In genomic region chr12:85581261-85582066, GRCm38 (mm10) we compare ENCODE assay signal across 15 mouse cellular contexts. TPM values are rescaled to one million over a fixed set of nuclear protein-coding genes. Genes with fewer than 3 reads are reported as not detected.
DNase-seq lines count a peak whose midpoint lies in the region; ATAC-seq and TF ChIP-seq lines count a peak whose summit lies in the region.
"Had no signal": no experiment of that assay in that cellular context is flagged by ENCODE, and none has a peak within 500 bp of the region (broad histone marks: within the 10 kb centered on the region; RNA-seq: fewer than 3 reads in every experiment).

No protein-coding gene starts in this region.

- no peak overlapping the region for H3K4me3 ChIP-seq in heart, embryonic 15.5 days
- no peak overlapping the region for H3K4me3 ChIP-seq in forebrain, embryonic 13.5 days
- H3K4me3 ChIP-seq in hindbrain, embryonic 14.5 days (replicated peaks; ENCODE audit: low read length): no peak overlapping the region; the same call in 1 of the 2 replicates
- no peak overlapping the region for H3K4me3 ChIP-seq in neural tube, embryonic 12.5 days
- no peak overlapping the region for H3K4me3 ChIP-seq in thymus, adult 2 months (ENCODE audit: control insufficient read depth, insufficient read depth, low read length)

- no peak overlapping the region for H3K9ac ChIP-seq in heart, embryonic 15.5 days
- H3K9ac ChIP-seq in forebrain, embryonic 13.5 days: peak overlapping the region; percentile 54; the same call in 1 of the 2 replicates
- H3K9ac ChIP-seq in hindbrain, embryonic 14.5 days: peak overlapping the region; percentile 18; the same call in 1 of the 2 replicates
- H3K9ac ChIP-seq in neural tube, embryonic 12.5 days: 0 out of 2 replicates have a peak overlapping the region, but pooled peaks have one; percentile 10

- no peaks in the 10 kb centered on the region for H3K9me3 ChIP-seq in heart, embryonic 15.5 days (replicated peaks)
- H3K9me3 ChIP-seq in forebrain, embryonic 13.5 days (replicated peaks): no peaks in the 10 kb centered on the region
- H3K9me3 ChIP-seq in hindbrain, embryonic 14.5 days (ENCODE audit: control insufficient read depth, low read length): no peaks in the 10 kb centered on the region
- H3K9me3 ChIP-seq in neural tube, embryonic 12.5 days: no peaks in the 10 kb centered on the region

- H3K4me1 ChIP-seq in heart, embryonic 15.5 days (replicated peaks): peaks cover 13% of the 10 kb centered on the region
- peaks cover 14% of the 10 kb centered on the region for H3K4me1 ChIP-seq in forebrain, embryonic 13.5 days
- H3K4me1 ChIP-seq in hindbrain, embryonic 14.5 days (replicated peaks; ENCODE audit: control insufficient read depth, insufficient read depth, low read length): peaks cover 20% of the 10 kb centered on the region
- H3K4me1 ChIP-seq in neural tube, embryonic 12.5 days: peaks cover 19% of the 10 kb centered on the region
- H3K4me1 ChIP-seq in thymus, adult 2 months (replicated peaks; ENCODE audit: control insufficient read depth, insufficient read depth, low read length): no peaks in the 10 kb centered on the region

- intact Hi-C loops in heart, postnatal 36 days (cut with DNase I): no loop called here

- DNase-seq in heart, postnatal 36 days: no peak
- DNase-seq in hindbrain, embryonic 14.5 days (ENCODE audit: low spot score): peak; percentile 56
- DNase-seq in thymus, adult 2 months: no peak
- no peak for DNase-seq in layer of hippocampus, adult 9-10 months (ENCODE audit: low spot score)
- DNase-seq: adrenal gland, postnatal 14 days; cerebellum, adult 11 months; kidney, adult 2 months; left cerebral cortex, postnatal 4 days; lung, adult 18-20 months had no signal

- no peaks in the 10 kb centered on the region for H3K36me3 ChIP-seq in heart, embryonic 15.5 days
- no peaks in the 10 kb centered on the region for H3K36me3 ChIP-seq in forebrain, embryonic 13.5 days (ENCODE audit: poor library complexity, severe bottlenecking)
- H3K36me3 ChIP-seq in hindbrain, embryonic 14.5 days (replicated peaks; ENCODE audit: control insufficient read depth, insufficient read depth): no peaks in the 10 kb centered on the region
- no peaks in the 10 kb centered on the region for H3K36me3 ChIP-seq in neural tube, embryonic 12.5 days
- no peaks in the 10 kb centered on the region for H3K36me3 ChIP-seq in thymus, adult 2 months (ENCODE audit: control insufficient read depth, insufficient read depth, low read length)

- H3K27me3 ChIP-seq in heart, embryonic 15.5 days: no peaks in the 10 kb centered on the region
- H3K27me3 ChIP-seq in forebrain, embryonic 13.5 days: no peaks in the 10 kb centered on the region
- H3K27me3 ChIP-seq in hindbrain, embryonic 14.5 days (ENCODE audit: control insufficient read depth, insufficient read depth, low read length): no peaks in the 10 kb centered on the region
- H3K27me3 ChIP-seq in neural tube, embryonic 12.5 days (replicated peaks): no peaks in the 10 kb centered on the region
- H3K27me3 ChIP-seq in thymus, adult 2 months (ENCODE audit: control insufficient read depth, insufficient read depth, low read length): no peaks in the 10 kb centered on the region
- H3K27me3 ChIP-seq: Patski had no signal

- H3K27ac ChIP-seq in heart, embryonic 15.5 days: no peak overlapping the region
- peak overlapping the region; percentile 51 for H3K27ac ChIP-seq in forebrain, embryonic 13.5 days
- peak overlapping the region; percentile 82 for H3K27ac ChIP-seq in hindbrain, embryonic 14.5 days
- peak overlapping the region; percentile 18 for H3K27ac ChIP-seq in neural tube, embryonic 12.5 days
- H3K27ac ChIP-seq in thymus, adult 2 months (ENCODE audit: control insufficient read depth, insufficient read depth, low read length): no peak overlapping the region

- TF ChIP-seq POLR2A in thymus, adult 2 months (IDR thresholded peaks at IDR 0.05; ENCODE audit: control insufficient read depth, extremely low read depth, insufficient read depth, low read length, poor library complexity): no peak

- peak overlapping the region; percentile 30 for H3K4me2 ChIP-seq in heart, embryonic 15.5 days
- H3K4me2 ChIP-seq in forebrain, embryonic 13.5 days: peak overlapping the region; percentile 34
- H3K4me2 ChIP-seq in hindbrain, embryonic 14.5 days (replicated peaks): peak overlapping the region; percentile 42
- H3K4me2 ChIP-seq in neural tube, embryonic 12.5 days (replicated peaks): peak overlapping the region; percentile 38

- ATAC-seq in heart, embryonic 15.5 days (replicated peaks; ENCODE audit: insufficient number of reproducible peaks, insufficient read depth, low FRiP score, low read depth): no peak
- peak; percentile 78 for ATAC-seq in forebrain, embryonic 13.5 days
- peak; percentile 75 for ATAC-seq in hindbrain, embryonic 14.5 days (ENCODE audit: low FRiP score)
- peak; percentile 74 for ATAC-seq in neural tube, embryonic 12.5 days (ENCODE audit: low FRiP score, low read depth)
- no peak for ATAC-seq in megakaryocyte-erythroid progenitor cell, adult 5-6 weeks (replicated peaks; ENCODE audit: low FRiP score, low TSS enrichment, poor library complexity, severe bottlenecking)
- ATAC-seq: CD4-positive, CD25-positive, alpha-beta regulatory T cell, adult 4 months; Patski had no signal

- no peak for TF ChIP-seq CTCF in thymus, adult 2 months (IDR thresholded peaks at IDR 0.05; ENCODE audit: borderline replicate concordance, control insufficient read depth, extremely low read depth, insufficient read depth, low read length, poor library complexity)

- WGBS in heart, embryonic 15.5 days: 33% methylated on average over 15 of the region's 15 CpGs
- WGBS in forebrain, embryonic 13.5 days: 31% methylated on average over 15 of the region's 15 CpGs
- 21% methylated on average over 15 of the region's 15 CpGs for WGBS in hindbrain, embryonic 14.5 days
- 32% methylated on average over 15 of the region's 15 CpGs for WGBS in neural tube, embryonic 12.5 days
- WGBS in thymus, adult 2 months: 89% methylated on average over 15 of the region's 15 CpGs

RNA-seq across cellular contexts. Expression of gene Jdp2, which starts 17.4 kb away (rescaled TPM):
- polyA plus RNA-seq in heart, embryonic 15.5 days (2015; fragmentation: Nextera tagmentation; extraction: Ambion mirVana): 0.37 and 0.96 TPM in 2 replicates
- total RNA-seq in heart, postnatal 36 days (2021): 1 to 10 TPM; 8.7 to 9.0 TPM
- polyA plus RNA-seq in forebrain, embryonic 13.5 days (2015; fragmentation: Nextera tagmentation; extraction: Ambion mirVana): 0.21 TPM in 1 of 2 replicates, not detected in the other
- 0.83 and 1.3 TPM in 2 replicates for polyA plus RNA-seq in hindbrain, embryonic 14.5 days (2014; fragmentation: Nextera tagmentation; extraction: Ambion mirVana)
- polyA plus RNA-seq in neural tube, embryonic 12.5 days (2016; fragmentation: Nextera tagmentation; extraction: Ambion mirVana): 0.57 and 1.0 TPM in 2 replicates
- 3.1 and 3.5 TPM in 2 replicates for polyA plus RNA-seq in thymus, adult 2 months (2012; rRNA removed)
- total RNA-seq in megakaryocyte-erythroid progenitor cell, adult 5-6 weeks (2014; fragmentation: Nextera tagmentation): 0.47 TPM in 1 of 2 replicates, not detected in the other
- total RNA-seq in megakaryocyte-erythroid progenitor cell, adult 5-6 weeks (2017): 1.1 and 2.1 TPM in 2 replicates

Comparison
In these comparisons a context has a peak if more than half of its experiments do, and no peak if none do; other contexts are left out.
1. ATAC-seq: peak in forebrain, embryonic 13.5 days (single experiment), hindbrain, embryonic 14.5 days (single experiment) and neural tube, embryonic 12.5 days (single experiment); none in heart, embryonic 15.5 days (single experiment) and megakaryocyte-erythroid progenitor cell, adult 5-6 weeks (single experiment).
2. H3K27ac ChIP-seq: peak in forebrain, embryonic 13.5 days (single experiment), hindbrain, embryonic 14.5 days (single experiment) and neural tube, embryonic 12.5 days (single experiment); none in heart, embryonic 15.5 days (single experiment) and thymus, adult 2 months (single experiment).
3. Peak in every context shown above with its lines, with median percentiles within 50 percentile points of each other: H3K4me2 ChIP-seq.